Mouse (Mus musculus) CH12.LX (cell line): ENCODE results near the gene Trim29.

Experiments
- CTCF ChIP-seq, 2 experiments: IDR thresholded peaks in 1 of 2; conservative IDR thresholded peaks in 1 of 2; 2 replicates each; pipeline ENCODE4 v1.5.1; 2011 to 2012; ENCODE audit warnings: low read depth in 2 of 2, low read length in 2 of 2, improper control_type of control experiment in 1 of 2, inconsistent platforms in 1 of 2, mild to moderate bottlenecking in 1 of 2, moderate library complexity in 1 of 2
- POLR2A ChIP-seq: IDR thresholded peaks from 2 replicates; pipeline ENCODE4 v1.6.1; 2011; ENCODE audit warnings: low read depth, mild to moderate bottlenecking, improper control_type of control experiment, low read length
- UBTF ChIP-seq: IDR thresholded peaks from 2 replicates; pipeline ENCODE4 v1.6.1; 2012; ENCODE audit warnings: low read depth, mild to moderate bottlenecking, inconsistent platforms, low read length, improper control_type of control experiment, moderate library complexity

DNA sequence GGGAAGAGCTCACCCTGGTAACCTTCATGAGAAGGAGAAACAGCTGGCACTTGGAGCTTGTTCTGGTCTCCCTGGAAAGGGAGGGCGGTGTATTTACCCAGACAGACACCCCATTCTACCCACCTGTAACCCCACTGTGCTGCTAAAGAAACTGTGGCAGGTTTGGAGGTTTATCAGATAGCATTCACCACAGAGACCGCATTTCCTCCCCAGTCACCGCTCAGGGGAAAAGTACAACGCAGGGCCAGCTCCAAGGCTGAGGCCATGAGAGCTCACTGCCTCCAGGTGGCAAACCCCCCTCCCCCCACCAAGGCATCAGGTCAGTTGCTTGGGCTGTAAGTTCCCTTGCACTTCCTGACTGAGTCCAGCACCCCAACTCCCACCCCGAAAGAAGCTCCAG is 39.4 kb downstream of the Trim29 start:
- TF ChIP-seq POLR2A (no peak), CTCF (conservative IDR thresholded peaks at IDR 0.05 in 1 of 2, IDR thresholded peaks at IDR 0.05 in 1 of 2; ENCODE audit: low read depth in 2 of 2, low read length in 2 of 2) (no peak), UBTF (no peak)
